Mouse (Mus musculus): ENCODE results near the gene Hgd. TPM values are rescaled to one million over a fixed set of nuclear protein-coding genes. Genes with fewer than 3 reads are reported as not detected.

Gene Hgd
- under 1 TPM in 1 of 2 experiments, not detected in 1; 0.63 TPM for total RNA-seq (2021)
- long read RNA-seq, experiment 1 = 0 reads
- long read RNA-seq, experiment 2 = 0 reads

- no peak for DNase-seq (ENCODE audit: low spot score in 2 of 2)
These were observed at the start of gene Hgd for GRCm38 (mm10) chr16:37579994-37580393. TSS of gene Hgd (plus strand) at chr16:37580153.

- no peak for DNase-seq (ENCODE audit: low spot score in 2 of 2)
These were observed 49.8 kb upstream of the Hgd start for GRCm38 (mm10) chr16:37530170-37530569.

GRCm38 (mm10) chr16:37532046-37532445 lies 47.9 kb upstream of the Hgd start:
- no peak for DNase-seq (ENCODE audit: low spot score in 2 of 2)

- DNase-seq (ENCODE audit: low spot score in 2 of 2) = no peak
These were observed 46.4 kb upstream of the Hgd start for GRCm38 (mm10) chr16:37533369-37534068.

- DNase-seq (ENCODE audit: low spot score in 2 of 2) = no peak
These were observed 40.7 kb upstream of the Hgd start for GRCm38 (mm10) chr16:37539240-37539610.

- DNase-seq (ENCODE audit: low spot score in 2 of 2) = peak; percentile 87 to 89
These were observed 40.1 kb upstream of the Hgd start, which contains the start of the genes Gtf2e1 and Rabl3 for GRCm38 (mm10) chr16:37539611-37540580. TSS of gene Gtf2e1 (minus strand) at chr16:37539789. TSS of gene Rabl3 (plus strand) at chr16:37539885.

GRCm38 (mm10) chr16:37540776-37541175 lies 39.2 kb upstream of the Hgd start:
- no peak for DNase-seq (ENCODE audit: low spot score in 2 of 2)

- DNase-seq (ENCODE audit: low spot score in 2 of 2) = no peak
These were observed 33.6 kb upstream of the Hgd start for GRCm38 (mm10) chr16:37546312-37546711.

GRCm38 (mm10) chr16:37550266-37550665 lies 29.7 kb upstream of the Hgd start:
- no peak for DNase-seq (ENCODE audit: low spot score in 2 of 2)

- no peak for DNase-seq (ENCODE audit: low spot score in 2 of 2)
These were observed 29.0 kb upstream of the Hgd start for GRCm38 (mm10) chr16:37550981-37551380.

- DNase-seq (ENCODE audit: low spot score in 2 of 2) = no peak
These were observed 27.1 kb upstream of the Hgd start for GRCm38 (mm10) chr16:37552824-37553223.

GRCm38 (mm10) chr16:37562414-37562813 lies 17.5 kb upstream of the Hgd start:
- DNase-seq (ENCODE audit: low spot score in 2 of 2) = no peak

GRCm38 (mm10) chr16:37562961-37563360 lies 17.0 kb upstream of the Hgd start:
- no peak for DNase-seq (ENCODE audit: low spot score in 2 of 2)

GRCm38 (mm10) chr16:37565117-37565516 lies 14.8 kb upstream of the Hgd start:
- no peak for DNase-seq (ENCODE audit: low spot score in 2 of 2)

- no peak for DNase-seq (ENCODE audit: low spot score in 2 of 2)
These were observed 13.8 kb upstream of the Hgd start for GRCm38 (mm10) chr16:37566107-37566506.

GRCm38 (mm10) chr16:37567113-37568050 lies 12.6 kb upstream of the Hgd start:
- DNase-seq (ENCODE audit: low spot score in 2 of 2) = no peak

GRCm38 (mm10) chr16:37571554-37571953 lies 8.4 kb upstream of the Hgd start:
- no peak for DNase-seq (ENCODE audit: low spot score in 2 of 2)

GRCm38 (mm10) chr16:37572117-37572754 lies 7.7 kb upstream of the Hgd start:
- DNase-seq (ENCODE audit: low spot score in 2 of 2) = no peak

GRCm38 (mm10) chr16:37573061-37573460 lies 6.9 kb upstream of the Hgd start:
- no peak for DNase-seq (ENCODE audit: low spot score in 2 of 2)

- DNase-seq (ENCODE audit: low spot score in 2 of 2) = no peak
These were observed 4.6 kb upstream of the Hgd start for GRCm38 (mm10) chr16:37575325-37575724.

Measured in adrenal gland, adult 18-20 months (tissue).